Comparison of ENCODE assay signal across 10 mouse cellular contexts in the genomic region with DNA sequence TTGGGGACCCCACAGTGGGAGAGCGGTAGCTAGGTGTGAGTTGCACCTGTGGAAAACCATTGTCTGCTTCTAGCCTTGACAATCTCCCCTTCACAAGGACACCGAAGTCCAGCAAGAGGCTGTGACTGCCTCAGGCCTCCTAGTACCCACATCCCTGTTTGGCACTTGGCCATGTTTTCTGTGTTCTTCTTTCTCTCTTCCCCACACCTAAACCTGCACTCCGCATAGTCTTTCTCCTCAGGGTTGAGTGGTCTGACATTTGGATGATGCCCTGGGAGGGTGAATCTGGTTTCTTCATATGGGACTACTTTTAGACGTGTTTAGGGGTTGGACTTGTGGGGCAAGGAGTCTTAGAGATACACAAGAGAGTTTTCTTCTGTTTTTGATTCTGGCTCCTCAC. TPM values are rescaled to one million over a fixed set of nuclear protein-coding genes. Genes with fewer than 3 reads are reported as not detected.
"Had no signal": no experiment of that assay in that cellular context is flagged by ENCODE, and none has a peak within 500 bp of the region (broad histone marks: within the 10 kb centered on the region; RNA-seq: fewer than 3 reads in every experiment).

No protein-coding gene starts in this region.

- DNase-seq: kidney, postnatal 10 days; kidney, postnatal 36 days; liver, postnatal 0 days; lung, embryonic 14.5 days; right cerebral cortex, postnatal 25 days; spleen, adult 18-20 months; thymus, postnatal 25 days had no signal

- ATAC-seq: liver, postnatal 0 days; lung, postnatal 0 days; midbrain, embryonic 15.5 days had no signal

RNA-seq across cellular contexts. Expression of gene Syt6, which starts 2.5 kb away (rescaled TPM):
- total RNA-seq: megakaryocyte, adult 5-6 weeks had no signal
